In genomic region chr15:74283172-74283534, GRCm38 (mm10) we compare ENCODE assay signal across 19 mouse cellular contexts.
A peak's percentile ranks its signal among the peaks of the same experiment; 100 is the strongest.
DNase-seq lines count a peak whose midpoint lies in the region; ATAC-seq lines count a peak whose summit lies in the region.
"Had no signal": no experiment of that assay in that cellular context is flagged by ENCODE, and none has a peak within 500 bp of the region (broad histone marks: within the 10 kb centered on the region; RNA-seq: fewer than 3 reads in every experiment).

No protein-coding gene starts in this region.

- H3K27ac ChIP-seq in forebrain, embryonic 12.5 days, result no peak overlapping the region
- H3K27ac ChIP-seq in forebrain, embryonic 11.5 days (ENCODE audit: low read depth, low read length), result no peak overlapping the region
- H3K27ac ChIP-seq in hindbrain, embryonic 14.5 days, result peak overlapping the region; percentile 79
- H3K27ac ChIP-seq in midbrain, embryonic 16.5 days (ENCODE audit: low read length), result peak overlapping the region; percentile 62; the same call in 1 of the 2 replicates
- H3K27ac ChIP-seq: embryonic facial prominence, embryonic 13.5 days; limb, embryonic 15.5 days had no signal

- 76% methylated on average over 5 of the region's 5 CpGs for WGBS in forebrain, embryonic 12.5 days
- 77% methylated on average over 5 of the region's 5 CpGs for WGBS in forebrain, embryonic 11.5 days
- 60% methylated on average over 5 of the region's 5 CpGs for WGBS in hindbrain, embryonic 14.5 days
- WGBS in midbrain, embryonic 16.5 days, result 46% methylated on average over 5 of the region's 5 CpGs

- H3K4me1 ChIP-seq in forebrain, embryonic 12.5 days, result peaks cover 4% of the 10 kb centered on the region
- no peaks in the 10 kb centered on the region for H3K4me1 ChIP-seq in forebrain, embryonic 11.5 days (replicated peaks; ENCODE audit: control insufficient read depth, insufficient read depth, low read length)
- peaks cover 19% of the 10 kb centered on the region for H3K4me1 ChIP-seq in hindbrain, embryonic 14.5 days (replicated peaks; ENCODE audit: control insufficient read depth, insufficient read depth, low read length)
- peaks cover 14% of the 10 kb centered on the region for H3K4me1 ChIP-seq in midbrain, embryonic 16.5 days (ENCODE audit: control insufficient read depth, insufficient read depth, low read length)
- H3K4me1 ChIP-seq: embryonic facial prominence, embryonic 13.5 days; limb, embryonic 15.5 days had no signal

- H3K36me3 ChIP-seq in forebrain, embryonic 12.5 days (replicated peaks), result no peaks in the 10 kb centered on the region
- no peaks in the 10 kb centered on the region for H3K36me3 ChIP-seq in forebrain, embryonic 11.5 days (ENCODE audit: control insufficient read depth, insufficient read depth, low read length)
- H3K36me3 ChIP-seq in hindbrain, embryonic 14.5 days (replicated peaks; ENCODE audit: control insufficient read depth, insufficient read depth), result no peaks in the 10 kb centered on the region
- H3K36me3 ChIP-seq in midbrain, embryonic 16.5 days (ENCODE audit: control insufficient read depth, insufficient read depth, low read length), result no peaks in the 10 kb centered on the region
- H3K36me3 ChIP-seq: embryonic facial prominence, embryonic 13.5 days; G1E; limb, embryonic 15.5 days had no signal

- H3K9ac ChIP-seq in forebrain, embryonic 12.5 days, result 0 out of 2 replicates have a peak overlapping the region, but pooled peaks have one; percentile 17
- no peak overlapping the region for H3K9ac ChIP-seq in forebrain, embryonic 11.5 days (ENCODE audit: low read length)
- peak overlapping the region; percentile 42 for H3K9ac ChIP-seq in hindbrain, embryonic 14.5 days
- H3K9ac ChIP-seq in midbrain, embryonic 16.5 days (ENCODE audit: low read depth, low read length), result no peak overlapping the region
- H3K9ac ChIP-seq: embryonic facial prominence, embryonic 13.5 days; limb, embryonic 15.5 days had no signal

- no peaks in the 10 kb centered on the region for H3K9me3 ChIP-seq in forebrain, embryonic 12.5 days
- no peaks in the 10 kb centered on the region for H3K9me3 ChIP-seq in forebrain, embryonic 11.5 days (ENCODE audit: control insufficient read depth, low read length)
- no peaks in the 10 kb centered on the region for H3K9me3 ChIP-seq in hindbrain, embryonic 14.5 days (ENCODE audit: control insufficient read depth, low read length)
- H3K9me3 ChIP-seq in midbrain, embryonic 16.5 days (replicated peaks; ENCODE audit: control insufficient read depth, low read length, poor library complexity, severe bottlenecking), result 0 out of 2 replicates have a peak, but pooled peaks cover 4% of the 10 kb centered on the region
- H3K9me3 ChIP-seq: embryonic facial prominence, embryonic 13.5 days; limb, embryonic 15.5 days had no signal

- no peaks in the 10 kb centered on the region for H3K27me3 ChIP-seq in forebrain, embryonic 12.5 days
- no peaks in the 10 kb centered on the region for H3K27me3 ChIP-seq in forebrain, embryonic 11.5 days (ENCODE audit: control insufficient read depth, insufficient read depth, low read length)
- H3K27me3 ChIP-seq in hindbrain, embryonic 14.5 days (ENCODE audit: control insufficient read depth, insufficient read depth, low read length), result no peaks in the 10 kb centered on the region
- H3K27me3 ChIP-seq in midbrain, embryonic 16.5 days (ENCODE audit: control insufficient read depth, insufficient read depth, low read depth, low read length), result no peaks in the 10 kb centered on the region
- H3K27me3 ChIP-seq: embryonic facial prominence, embryonic 13.5 days; limb, embryonic 15.5 days had no signal

- ATAC-seq in forebrain, embryonic 12.5 days (ENCODE audit: low FRiP score), result no peak
- ATAC-seq in forebrain, embryonic 11.5 days (replicated peaks; ENCODE audit: low FRiP score), result no peak
- no peak for ATAC-seq in hindbrain, embryonic 14.5 days (ENCODE audit: low FRiP score)
- no peak for ATAC-seq in midbrain, embryonic 16.5 days
- ATAC-seq in cerebellum, adult (ENCODE audit: insufficient number of reproducible peaks, low FRiP score, low TSS enrichment), result no peak
- ATAC-seq in megakaryocyte progenitor cell, adult 5-6 weeks (replicated peaks; ENCODE audit: poor library complexity), result no peak
- ATAC-seq: CD4-positive, CD25-positive, alpha-beta regulatory T cell, adult 4 months; intestine, postnatal 0 days had no signal

- no peak overlapping the region for H3K4me3 ChIP-seq in forebrain, embryonic 12.5 days (replicated peaks)
- no peak overlapping the region for H3K4me3 ChIP-seq in forebrain, embryonic 11.5 days (ENCODE audit: low read depth, low read length)
- H3K4me3 ChIP-seq in hindbrain, embryonic 14.5 days (replicated peaks; ENCODE audit: low read length), result no peak overlapping the region
- H3K4me3 ChIP-seq in midbrain, embryonic 16.5 days (ENCODE audit: low read depth, low read length), result no peak overlapping the region
- H3K4me3 ChIP-seq: embryonic facial prominence, embryonic 13.5 days; limb, embryonic 15.5 days had no signal

- no peak overlapping the region for H3K4me2 ChIP-seq in forebrain, embryonic 12.5 days
- H3K4me2 ChIP-seq in forebrain, embryonic 11.5 days (ENCODE audit: low read depth, low read length, severe bottlenecking), result no peak overlapping the region
- H3K4me2 ChIP-seq in hindbrain, embryonic 14.5 days (replicated peaks), result no peak overlapping the region
- H3K4me2 ChIP-seq in midbrain, embryonic 16.5 days (ENCODE audit: low read length), result no peak overlapping the region
- H3K4me2 ChIP-seq: embryonic facial prominence, embryonic 13.5 days; limb, embryonic 15.5 days had no signal

- DNase-seq in forebrain, embryonic 11.5 days (ENCODE audit: low spot score), result no peak
- peak; percentile 42 for DNase-seq in brain, adult 2 months (ENCODE audit: low read depth, low spot score)
- no peak for DNase-seq in hindbrain, embryonic 14.5 days (ENCODE audit: low spot score)
- DNase-seq in adrenal gland, adult (ENCODE audit: inconsistent age in 2 of 2, low spot score in 1 of 2), result no peak
- DNase-seq: cerebellum, adult 18-20 months; heart, adult 18-20 months; heart, postnatal 4 days; kidney, postnatal 14 days; lung, postnatal 10 days; thymus, postnatal 36 days had no signal

Comparison
In these comparisons a context has a peak if more than half of its experiments do, and no peak if none do; other contexts are left out.
1. H3K9ac ChIP-seq: peak in forebrain, embryonic 12.5 days (single experiment) and hindbrain, embryonic 14.5 days (single experiment); none in forebrain, embryonic 11.5 days (single experiment) and midbrain, embryonic 16.5 days (single experiment).
2. H3K27ac ChIP-seq: peak in hindbrain, embryonic 14.5 days (single experiment) and midbrain, embryonic 16.5 days (single experiment); none in forebrain, embryonic 12.5 days (single experiment) and forebrain, embryonic 11.5 days (single experiment).